Mouse (Mus musculus) adrenal gland, adult (tissue): ENCODE results near the gene Myadm.
A peak's percentile ranks its signal among the peaks of the same experiment; 100 is the strongest.
"Not testable (repeated sequence)": the region's sequence is repeated elsewhere in the genome, so short reads cannot be mapped to it uniquely, and the experiment has no call there.

Source experiments
- DNase-seq, 2 experiments: peaks; one replicate each; pipeline ENCODE4 v3.0.0; 2022 to 2023; ENCODE audit warnings: low spot score in 1 of 2; ENCODE audit not compliant: inconsistent age in 2 of 2

Myadm gene

DNA sequence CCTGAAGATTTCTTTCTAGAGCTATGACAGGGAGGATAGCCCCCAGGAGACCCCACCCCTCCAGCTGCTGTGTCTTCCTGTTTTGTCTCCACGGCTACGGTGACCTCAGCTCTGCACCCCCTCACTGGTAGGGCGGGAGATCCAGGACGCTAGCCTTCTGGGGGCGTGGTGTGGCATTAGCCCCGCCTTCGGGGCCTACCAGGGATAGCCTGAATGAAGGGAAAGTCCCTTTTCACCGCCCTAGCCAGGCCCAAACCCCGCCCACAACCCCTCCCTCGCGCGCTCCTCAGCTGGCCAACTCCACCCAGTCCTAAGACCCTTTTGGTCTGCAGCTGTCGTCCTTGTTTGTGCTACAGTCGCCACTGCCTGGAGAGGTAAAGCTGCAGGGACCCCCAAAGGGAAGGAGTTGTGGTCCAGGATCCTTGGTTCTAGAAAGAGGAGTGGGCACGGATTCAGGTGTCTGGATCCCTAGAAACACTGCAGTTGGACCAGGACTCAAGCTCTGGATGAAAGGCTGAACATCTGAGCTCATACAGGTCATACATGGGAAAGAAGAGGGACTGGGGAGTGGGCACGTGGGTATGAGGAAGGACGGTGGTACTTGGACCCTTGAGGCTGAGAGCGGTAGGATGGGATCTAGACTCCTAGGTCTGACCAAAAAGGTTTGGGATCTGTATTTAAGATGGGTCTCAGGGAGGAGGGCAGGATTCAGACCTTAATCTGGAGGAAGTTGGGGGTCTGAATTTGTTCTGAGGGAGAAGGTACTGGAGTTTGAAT lies 1.6 kb downstream of the Myadm start:
- peak; percentile 98 to 99 for DNase-seq

DNA sequence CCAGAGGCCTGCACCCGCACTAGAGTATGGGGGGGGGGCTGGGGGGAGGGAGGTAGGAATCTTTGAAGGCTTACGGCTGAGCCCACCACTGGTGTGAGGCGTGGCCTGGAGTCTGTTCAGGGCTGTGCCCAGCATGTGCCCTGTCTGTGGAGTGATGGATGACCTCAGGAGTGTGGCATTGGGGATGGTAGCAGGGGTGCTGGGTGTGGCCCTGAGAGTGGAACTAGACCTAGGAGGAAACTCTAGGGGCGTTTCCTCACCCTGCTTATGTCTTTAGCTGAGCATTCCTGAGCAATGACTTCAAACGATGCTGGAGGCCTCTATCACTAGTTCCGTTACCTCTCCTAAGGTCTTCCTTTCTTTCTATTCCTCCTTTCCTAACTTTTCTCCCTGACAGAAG lies 2.3 kb downstream of the Myadm start:
- DNase-seq, result peak; percentile 60 to 70

DNA sequence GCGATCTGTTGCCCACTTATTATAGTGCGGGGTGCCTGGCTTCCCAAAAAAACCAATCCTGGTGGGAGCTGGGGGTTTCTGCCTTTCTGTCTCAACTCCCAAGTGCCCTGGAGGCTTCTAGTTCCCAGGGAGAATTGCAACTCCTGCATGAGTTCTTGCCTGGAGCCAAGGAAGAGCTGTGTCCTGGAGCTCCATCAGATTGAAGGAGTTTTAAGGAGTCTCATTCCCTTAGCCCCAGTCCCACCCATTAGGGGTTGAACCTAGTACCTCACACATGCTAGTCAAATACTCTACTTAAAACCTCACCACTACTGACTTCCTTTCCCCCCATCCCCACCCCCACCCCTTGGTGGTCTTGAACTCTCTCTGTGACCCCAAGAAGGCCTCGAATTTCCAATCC lies 2.9 kb downstream of the Myadm start:
- DNase-seq, result no peak

- not testable (repeated sequence) for DNase-seq
Measured at GRCm38 (mm10) chr7:3292271-3292670, 3.4 kb downstream of the Myadm start.

DNA sequence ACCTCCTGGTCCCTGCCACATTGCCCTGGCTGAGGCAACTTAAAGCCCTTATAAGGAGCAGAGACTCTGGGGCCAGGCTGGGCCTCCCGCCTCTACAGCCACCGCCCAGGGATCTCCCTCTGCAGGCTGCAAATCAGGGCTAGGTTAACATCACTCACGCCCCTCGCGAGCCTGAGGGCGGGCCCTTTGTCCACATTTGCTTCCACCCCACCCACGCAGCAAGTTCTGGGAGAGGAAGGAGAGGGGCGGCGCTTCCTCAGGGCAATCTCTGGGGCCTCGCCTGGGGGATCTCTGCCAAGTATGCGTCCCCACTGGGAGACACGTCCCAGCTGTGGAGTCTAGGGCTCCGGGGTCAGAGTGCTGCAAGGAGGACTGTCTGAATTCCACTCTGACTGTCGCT lies 3.9 kb downstream of the Myadm start:
- peak; percentile 95 to 97 for DNase-seq

DNA sequence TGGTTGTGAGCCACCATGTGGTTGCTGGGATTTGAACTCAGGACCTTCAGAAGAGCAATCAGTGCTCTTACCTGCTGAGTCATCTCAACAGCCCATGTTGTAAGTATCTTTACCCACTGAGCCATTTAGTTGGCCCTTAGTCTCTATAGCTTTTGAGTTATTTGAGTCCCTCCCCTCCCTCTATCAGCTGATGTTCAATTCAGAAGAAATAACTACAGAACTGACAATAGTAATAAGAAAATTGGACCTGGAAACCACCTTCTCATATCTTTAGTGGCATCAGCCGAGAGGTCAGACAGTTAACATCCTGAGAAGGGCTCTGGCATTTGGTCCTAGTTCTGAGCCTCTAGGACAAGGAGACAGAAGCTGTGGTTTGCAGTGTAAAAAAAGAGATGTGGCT lies 5.9 kb downstream of the Myadm start:
- no peak for DNase-seq

GRCm38 (mm10) chr7:3295321-3296110 lies 6.6 kb downstream of the Myadm start:
- no peak for DNase-seq

GRCm38 (mm10) chr7:3296711-3297110 lies 7.8 kb downstream of the Myadm start:
- DNase-seq, result no peak

- peak in 1 of 2 experiments; percentile 67 for DNase-seq
Measured at GRCm38 (mm10) chr7:3299941-3300617, 11.2 kb downstream of the Myadm start.

GRCm38 (mm10) chr7:3300891-3301627 lies 12.2 kb downstream of the Myadm start:
- DNase-seq, result no peak

- peak; percentile 58 to 78 for DNase-seq
Measured at GRCm38 (mm10) chr7:3301628-3302555, 13.0 kb downstream of the Myadm start.

DNA sequence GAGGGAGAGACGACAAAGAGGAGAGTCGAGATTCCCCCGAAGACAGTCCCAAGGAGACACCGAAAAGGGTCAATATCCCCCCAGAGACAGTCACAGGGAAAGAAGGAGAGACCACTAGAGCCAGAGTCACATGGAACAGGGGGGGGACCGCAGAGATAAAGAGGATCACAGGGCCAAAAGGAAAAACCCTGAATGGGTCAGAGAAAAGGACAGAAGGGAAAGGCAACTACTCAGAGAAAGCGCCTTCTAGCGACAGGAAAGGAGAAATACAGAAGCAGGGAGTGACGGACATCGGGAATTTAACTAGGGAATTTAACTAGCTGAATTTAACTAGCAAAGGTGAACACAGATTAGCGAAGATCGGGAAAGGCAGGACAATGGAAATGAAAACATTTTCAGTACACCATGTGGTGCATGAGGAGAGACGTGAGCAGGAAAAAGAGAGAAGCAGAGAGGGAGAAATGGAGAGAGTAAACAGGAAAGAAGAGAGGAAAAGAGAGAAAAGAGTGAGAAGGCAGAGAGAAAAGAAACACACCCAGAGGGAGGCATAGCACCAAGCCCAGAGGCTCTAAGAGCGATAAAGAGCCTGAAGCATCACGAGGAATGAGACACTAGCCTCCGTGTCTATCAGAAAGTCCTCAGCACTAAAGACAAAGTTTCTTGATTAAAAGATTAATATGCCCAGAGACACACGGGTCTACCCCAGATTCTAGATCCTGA lies 13.8 kb downstream of the Myadm start:
- peak in 1 of 2 experiments; percentile 73 for DNase-seq

DNA sequence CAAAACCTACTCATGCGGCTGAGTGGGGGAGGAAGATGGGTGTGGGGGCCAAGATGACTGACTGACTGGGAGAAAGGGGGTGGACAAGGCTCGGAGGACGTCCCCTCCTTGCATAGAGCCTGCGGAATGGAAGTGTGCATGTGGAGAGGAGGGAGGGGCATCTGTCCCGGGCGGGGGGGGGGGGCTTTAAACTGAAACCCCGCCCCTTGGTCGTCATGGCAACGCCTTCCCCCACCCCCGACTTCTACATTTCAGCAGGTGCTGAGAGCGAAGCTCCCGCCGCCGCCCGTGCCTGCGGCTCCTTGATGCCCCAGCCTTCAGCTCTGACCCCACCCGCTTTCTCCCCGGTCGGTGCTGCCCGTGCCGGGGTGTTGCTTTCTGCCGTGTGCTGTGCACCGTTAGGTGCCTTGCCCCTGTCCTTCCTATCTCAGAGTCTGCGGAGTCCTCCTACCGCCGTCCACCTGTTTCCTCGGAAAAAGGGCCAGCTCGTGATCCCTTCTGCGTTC lies 14.4 kb downstream of the Myadm start:
- peak; percentile 47 to 62 for DNase-seq

- no peak for DNase-seq
Measured at GRCm38 (mm10) chr7:3303789-3304188, 14.9 kb downstream of the Myadm start.

GRCm38 (mm10) chr7:3304298-3304697 lies 15.4 kb downstream of the Myadm start:
- DNase-seq, result peak in 1 of 2 experiments; percentile 38

- no peak for DNase-seq
Measured at GRCm38 (mm10) chr7:3306400-3306799, 17.5 kb downstream of the Myadm start.

DNA sequence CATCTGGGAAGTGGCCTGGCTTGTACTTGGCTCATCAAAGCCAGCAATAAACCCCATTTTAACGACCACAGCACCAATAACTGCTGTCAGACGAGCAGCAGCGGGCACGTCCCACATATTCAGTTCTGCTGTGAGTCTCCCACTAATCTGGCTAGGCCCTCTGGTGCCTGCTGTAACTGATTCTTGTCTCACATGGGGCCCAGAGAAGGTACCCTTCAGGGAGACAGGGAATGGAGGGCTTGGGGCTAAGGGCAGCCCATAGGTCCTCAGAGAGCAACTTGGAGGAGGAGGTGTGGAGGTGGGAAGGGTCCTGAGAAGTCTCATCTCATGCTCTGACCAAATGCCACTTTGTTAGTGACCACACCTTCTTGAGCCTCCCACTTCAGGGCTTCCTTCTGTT lies 19.8 kb downstream of the Myadm start:
- DNase-seq, result no peak

DNA sequence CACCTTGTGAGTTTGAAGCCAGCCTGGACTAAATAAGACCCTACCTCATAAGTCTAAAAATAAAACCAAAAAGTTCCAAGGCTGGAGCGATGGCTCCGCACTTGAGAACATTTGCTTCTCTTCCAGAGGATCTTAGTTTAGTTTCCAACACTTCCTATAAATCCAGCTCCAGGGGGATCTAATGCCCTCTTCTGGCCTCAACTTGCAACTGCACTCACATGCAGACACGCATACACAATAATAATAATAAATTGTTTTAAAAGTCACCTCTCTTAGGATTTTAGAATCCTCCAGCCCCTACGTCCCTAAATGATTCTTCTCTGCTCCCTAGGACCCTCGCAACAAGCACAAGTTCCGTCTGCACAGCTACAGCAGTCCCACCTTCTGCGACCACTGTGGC lies 21.4 kb downstream of the Myadm start:
- DNase-seq, result no peak

- DNase-seq, result no peak
Measured at GRCm38 (mm10) chr7:3313571-3313970, 24.7 kb downstream of the Myadm start.
